Mouse (Mus musculus) lung, adult 2 months (tissue): Measurements from ENCODE around the gene Pkn2.

Experiments used
- CTCF ChIP-seq: fragments of 200-500 bp; IDR thresholded peaks from 2 replicates; pipeline ENCODE4 v1.5.1; 2011; ENCODE audit warnings: mild to moderate bottlenecking, low read length, control low read depth; ENCODE audit not compliant: insufficient read depth
- POLR2A ChIP-seq: fragments of 200-500 bp; IDR thresholded peaks from 2 replicates; pipeline ENCODE4 v1.6.1; 2011; ENCODE audit warnings: low read depth, mild to moderate bottlenecking, control low read depth, low read length, borderline replicate concordance; ENCODE audit errors: extremely low read depth

DNA sequence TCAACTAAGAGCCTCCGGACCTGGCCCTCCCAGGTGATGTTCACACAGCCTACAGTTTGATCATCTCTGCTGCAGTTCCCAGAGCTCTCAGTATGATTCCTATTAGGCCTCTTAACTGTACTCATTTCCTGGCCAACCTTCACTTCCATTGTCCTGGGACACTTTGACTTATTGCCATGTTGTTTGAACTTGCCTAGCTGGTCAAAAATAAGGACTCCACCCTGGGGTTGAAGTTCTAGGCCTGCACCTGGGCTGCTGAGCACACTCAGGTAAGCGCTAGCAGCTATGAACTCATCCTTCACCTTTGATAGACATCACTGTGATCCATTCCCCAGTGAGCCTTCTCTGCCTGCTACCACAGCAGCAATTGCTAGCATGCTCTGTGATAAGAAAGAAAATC is 136.7 kb downstream of the Pkn2 start:
- TF ChIP-seq CTCF (no peak), POLR2A (no peak)
